Comparison of ENCODE assay signal across 20 mouse cellular contexts in the genomic region with DNA sequence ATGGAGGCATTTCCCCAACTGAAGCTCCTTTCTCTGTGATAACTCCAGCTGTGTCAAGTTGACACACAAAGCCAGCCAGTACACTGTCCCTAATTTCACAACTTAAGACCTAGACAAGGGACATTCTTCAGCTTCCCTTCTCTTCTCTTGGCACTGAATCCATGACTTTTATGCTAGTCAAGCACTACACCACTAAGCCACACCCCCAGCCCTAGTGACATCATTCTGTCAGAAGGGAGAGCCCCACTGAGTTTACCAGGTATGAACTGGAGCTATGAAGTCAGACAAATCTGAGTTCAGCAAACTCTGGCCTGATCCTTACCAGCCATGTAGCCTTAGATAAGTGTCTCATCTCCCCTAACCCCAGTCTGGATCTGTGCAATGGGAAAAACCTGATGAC. TPM values are rescaled to one million over a fixed set of nuclear protein-coding genes. Genes with fewer than 3 reads are reported as not detected.
DNase-seq lines count a peak whose midpoint lies in the region; ATAC-seq and TF ChIP-seq lines count a peak whose summit lies in the region.
"Had no signal": no experiment of that assay in that cellular context is flagged by ENCODE, and none has a peak within 500 bp of the region (broad histone marks: within the 10 kb centered on the region; RNA-seq: fewer than 3 reads in every experiment).

No protein-coding gene starts in this region.

- H3K9me3 ChIP-seq in midbrain, embryonic 11.5 days (ENCODE audit: control insufficient read depth, low read length): no peaks in the 10 kb centered on the region
- H3K9me3 ChIP-seq in midbrain, embryonic 16.5 days (replicated peaks; ENCODE audit: control insufficient read depth, low read length, poor library complexity, severe bottlenecking): no peaks in the 10 kb centered on the region
- no peaks in the 10 kb centered on the region for H3K9me3 ChIP-seq in stomach, postnatal 0 days (ENCODE audit: control insufficient read depth, low read length)
- H3K9me3 ChIP-seq: embryonic facial prominence, embryonic 10.5 days; embryonic facial prominence, embryonic 12.5 days; forebrain, embryonic 13.5 days; forebrain, embryonic 15.5 days had no signal

- no peak for TF ChIP-seq EP300 in stomach, postnatal 0 days (optimal IDR thresholded peaks at IDR 0.05)

- H3K4me1 ChIP-seq in midbrain, embryonic 11.5 days (ENCODE audit: control insufficient read depth, insufficient read depth, low read length): peaks cover 14% of the 10 kb centered on the region
- peaks cover 9% of the 10 kb centered on the region for H3K4me1 ChIP-seq in midbrain, embryonic 16.5 days (ENCODE audit: control insufficient read depth, insufficient read depth, low read length)
- H3K4me1 ChIP-seq in stomach, postnatal 0 days (replicated peaks; ENCODE audit: control insufficient read depth, insufficient read depth): peaks cover 4% of the 10 kb centered on the region; the same call in 1 of the 2 replicates

- no peak overlapping the region for H3K4me3 ChIP-seq in midbrain, embryonic 11.5 days (ENCODE audit: low read depth, low read length)
- no peak overlapping the region for H3K4me3 ChIP-seq in midbrain, embryonic 16.5 days (ENCODE audit: low read depth, low read length)
- no peak overlapping the region for H3K4me3 ChIP-seq in stomach, postnatal 0 days (ENCODE audit: low read depth, low read length)
- H3K4me3 ChIP-seq: embryonic facial prominence, embryonic 10.5 days; embryonic facial prominence, embryonic 12.5 days; forebrain, embryonic 13.5 days; forebrain, embryonic 15.5 days had no signal

- H3K27ac ChIP-seq in midbrain, embryonic 11.5 days (ENCODE audit: low read depth, low read length): no peak overlapping the region
- H3K27ac ChIP-seq in midbrain, embryonic 16.5 days (ENCODE audit: low read length): no peak overlapping the region
- H3K27ac ChIP-seq in stomach, postnatal 0 days (replicated peaks): no peak overlapping the region
- H3K27ac ChIP-seq: embryonic facial prominence, embryonic 10.5 days; embryonic facial prominence, embryonic 12.5 days; forebrain, embryonic 13.5 days; forebrain, embryonic 15.5 days had no signal

- peaks cover 10% of the 10 kb centered on the region for H3K27me3 ChIP-seq in midbrain, embryonic 11.5 days (ENCODE audit: control insufficient read depth, insufficient read depth, low read length)
- no peaks in the 10 kb centered on the region; the same call in 1 of the 2 replicates for H3K27me3 ChIP-seq in midbrain, embryonic 16.5 days (ENCODE audit: control insufficient read depth, insufficient read depth, low read depth, low read length)
- no peaks in the 10 kb centered on the region for H3K27me3 ChIP-seq in stomach, postnatal 0 days (ENCODE audit: control insufficient read depth, insufficient read depth, low read length)
- H3K27me3 ChIP-seq: embryonic facial prominence, embryonic 12.5 days; forebrain, embryonic 13.5 days; forebrain, embryonic 15.5 days had no signal

- H3K36me3 ChIP-seq in midbrain, embryonic 11.5 days (ENCODE audit: control insufficient read depth, insufficient read depth, low read length): no peaks in the 10 kb centered on the region
- no peaks in the 10 kb centered on the region for H3K36me3 ChIP-seq in midbrain, embryonic 16.5 days (ENCODE audit: control insufficient read depth, insufficient read depth, low read length)
- no peaks in the 10 kb centered on the region for H3K36me3 ChIP-seq in stomach, postnatal 0 days (ENCODE audit: control insufficient read depth, insufficient read depth, low read length)
- H3K36me3 ChIP-seq: embryonic facial prominence, embryonic 10.5 days; embryonic facial prominence, embryonic 12.5 days; forebrain, embryonic 15.5 days had no signal

- H3K4me2 ChIP-seq in midbrain, embryonic 11.5 days: no peak overlapping the region
- no peak overlapping the region for H3K4me2 ChIP-seq in midbrain, embryonic 16.5 days (ENCODE audit: low read length)
- H3K4me2 ChIP-seq in stomach, postnatal 0 days (replicated peaks; ENCODE audit: low read depth): no peak overlapping the region
- H3K4me2 ChIP-seq: embryonic facial prominence, embryonic 12.5 days; forebrain, embryonic 13.5 days; forebrain, embryonic 15.5 days had no signal

- no peak overlapping the region for H3K9ac ChIP-seq in midbrain, embryonic 11.5 days (ENCODE audit: low read length)
- H3K9ac ChIP-seq in midbrain, embryonic 16.5 days (ENCODE audit: low read depth, low read length): no peak overlapping the region
- no peak overlapping the region for H3K9ac ChIP-seq in stomach, postnatal 0 days (ENCODE audit: low read length)
- H3K9ac ChIP-seq: embryonic facial prominence, embryonic 12.5 days; forebrain, embryonic 13.5 days; forebrain, embryonic 15.5 days; forebrain, postnatal 0 days had no signal

- ATAC-seq in midbrain, embryonic 11.5 days (ENCODE audit: low FRiP score): no peak
- no peak for ATAC-seq in midbrain, embryonic 16.5 days
- ATAC-seq in stomach, postnatal 0 days (ENCODE audit: low FRiP score, low TSS enrichment): no peak
- ATAC-seq: CD4-positive, CD25-positive, alpha-beta regulatory T cell, adult 4 months; forebrain, embryonic 13.5 days; forebrain, embryonic 15.5 days; forebrain, postnatal 0 days had no signal

- DNase-seq in heart, adult 11 months: peak; percentile 61
- DNase-seq in heart, postnatal 10 days: no peak
- DNase-seq in midbrain, embryonic 11.5 days (ENCODE audit: low spot score, missing footprints): peak; percentile 62
- no peak for DNase-seq in stomach, postnatal 0 days (ENCODE audit: low spot score)
- DNase-seq: adrenal gland, adult 8-10 months; adrenal gland, postnatal 14 days; adrenal gland, postnatal 36 days; B cell, adult 2 months; cerebellum, adult 11-12 months; cerebellum, adult 2 months; cerebellum, adult 9-10 months; cerebellum, postnatal 10 days; cerebellum, postnatal 25 days; forebrain, postnatal 0 days had no signal

- intact Hi-C loops in heart, postnatal 10 days (cut with DNase I): no loop called here

- TF ChIP-seq CTCF in stomach, postnatal 0 days (IDR thresholded peaks at IDR 0.05; ENCODE audit: low read depth): no peak

RNA-seq across cellular contexts. Expression of a gene that starts 6.9 kb away (rescaled TPM):
- total RNA-seq in heart, postnatal 10 days (2021): 1 to 10 TPM; 4.2 to 5.0 TPM
- polyA plus RNA-seq in midbrain, embryonic 11.5 days (2014; fragmentation: Nextera tagmentation; extraction: Ambion mirVana): 21.1 and 24.8 TPM in 2 replicates
- polyA plus RNA-seq in midbrain, embryonic 16.5 days (2015; fragmentation: Nextera tagmentation; extraction: Ambion mirVana): 41.4 and 53.4 TPM in 2 replicates
- 6.9 and 7.2 TPM in 2 replicates for polyA plus RNA-seq in stomach, postnatal 0 days (2015; fragmentation: Nextera tagmentation; extraction: Ambion mirVana)

Comparison
In these comparisons a context has a peak if more than half of its experiments do, and no peak if none do; other contexts are left out.
1. DNase-seq: peak in heart, adult 11 months (single experiment) and midbrain, embryonic 11.5 days (single experiment); none in heart, postnatal 10 days (0 of 2) and stomach, postnatal 0 days (single experiment).